Mouse (Mus musculus) embryonic facial prominence, embryonic 13.5 days (tissue): ENCODE results near the gene Polr2c. TPM values are rescaled to one million over a fixed set of nuclear protein-coding genes. Genes with fewer than 3 reads are reported as not detected.

ENCODE experiments used
- ATAC-seq: fragments of 200-750 bp; cut with Nextera tagmentation; 2 replicates; pipeline ENCODE4 v1.8.0; 2017; ENCODE audit warnings: low read depth; ENCODE audit not compliant: insufficient number of reproducible peaks, insufficient read depth, low FRiP score, low TSS enrichment
- H3K27ac ChIP-seq: fragments of 300-500 bp; sonication (generic); 2 replicates; pipeline ENCODE4 v1.5.1; 2015; ENCODE audit warnings: moderate library complexity, mild to moderate bottlenecking, inconsistent platforms
- H3K27me3 ChIP-seq: fragments of 300-500 bp; sonication (generic); 2 replicates; pipeline ENCODE4 v1.6.1; 2015; ENCODE audit warnings: mild to moderate bottlenecking, inconsistent platforms
- H3K36me3 ChIP-seq: fragments of 300-500 bp; sonication (generic); 2 replicates; pipeline ENCODE4 v1.6.1; 2015; ENCODE audit warnings: mild to moderate bottlenecking, inconsistent platforms
- H3K4me1 ChIP-seq: fragments of 300-500 bp; sonication (generic); 2 replicates; pipeline ENCODE4 v1.6.1; 2015; ENCODE audit warnings: inconsistent platforms
- H3K4me2 ChIP-seq: fragments of 300-500 bp; sonication (generic); 2 replicates; pipeline ENCODE4 v1.6.1; 2015; ENCODE audit warnings: moderate library complexity, mild to moderate bottlenecking, inconsistent platforms
- H3K4me3 ChIP-seq: fragments of 300-500 bp; sonication (generic); 2 replicates; pipeline ENCODE4 v1.5.1; 2015; ENCODE audit warnings: mild to moderate bottlenecking, inconsistent platforms
- H3K9ac ChIP-seq: fragments of 300-500 bp; sonication (generic); 2 replicates; pipeline ENCODE4 v1.6.1; 2015; ENCODE audit warnings: mild to moderate bottlenecking, inconsistent platforms
- H3K9me3 ChIP-seq: fragments of 300-500 bp; sonication (generic); 2 replicates; pipeline ENCODE4 v1.6.1; 2016; ENCODE audit warnings: inconsistent platforms
- WGBS: fragments of 180-500 bp; shearing (Covaris S2); methylation state at CpG from one replicate; pipeline ENCODE4 v1.1.7; 2015; ENCODE audit warnings: mixed read lengths; 5-methylcytosine and 5-hydroxymethylcytosine counted together
- polyA plus RNA-seq: library from polyadenylated mRNA; unstranded; fragments of >200 nt; fragmentation: Nextera tagmentation; extraction: Ambion mirVana; gene quantifications from 2 replicates; pipeline ENCODE4 v1.2.1, GENCODE M21; 2015

Polr2c gene
- polyA plus RNA-seq = 152 and 159 TPM in 2 replicates

- ATAC-seq = peak; percentile 60; the same call in 1 of the 2 replicates
- H3K36me3 ChIP-seq = peaks cover 51% of the 10 kb centered on the region
These were observed at the start of gene Polr2c for GRCm38 (mm10) chr8:94857346-94858173. Polr2c (plus strand) TSS chr8:94857450.

GRCm38 (mm10) chr8:94807506-94807905, 49.7 kb upstream of the Polr2c start:
- Histone ChIP-seq H3K9me3 (no peaks in the 10 kb centered on the region), H3K4me3 (no peak overlapping the region), H3K27ac (no peak overlapping the region), H3K4me2 (no peak overlapping the region), H3K4me1 (0 out of 2 replicates have a peak, but pooled peaks cover 1% of the 10 kb centered on the region), H3K36me3 (no peaks in the 10 kb centered on the region), H3K9ac (no peak overlapping the region), H3K27me3 (no peaks in the 10 kb centered on the region)
- 56% methylated on average over 7 of the region's 7 CpGs for WGBS
- no peak for ATAC-seq

More at GRCm38 (mm10) chr8:94857346-94858173, at the start of gene Polr2c:
- H3K27me3 ChIP-seq = no peaks in the 10 kb centered on the region
- under 1% methylated on average over 68 of the region's 68 CpGs for WGBS
- peak within 1 kb of the TSS; percentile 81 for H3K4me2 ChIP-seq
- peak within 1 kb of the TSS; percentile 99 for H3K4me3 ChIP-seq
- H3K9ac ChIP-seq = peak within 1 kb of the TSS; percentile 98
- H3K9me3 ChIP-seq = no peaks in the 10 kb centered on the region
- H3K4me1 ChIP-seq = peaks cover 26% of the 10 kb centered on the region
- peak within 1 kb of the TSS; percentile 77 for H3K27ac ChIP-seq

GRCm38 (mm10) chr8:94808372-94808771, 48.9 kb upstream of the Polr2c start:
- Histone ChIP-seq H3K4me2 (no peak overlapping the region), H3K9me3 (no peaks in the 10 kb centered on the region), H3K9ac (no peak overlapping the region), H3K36me3 (no peaks in the 10 kb centered on the region), H3K4me3 (no peak overlapping the region), H3K27me3 (no peaks in the 10 kb centered on the region), H3K27ac (no peak overlapping the region), H3K4me1 (0 out of 2 replicates have a peak, but pooled peaks cover 3% of the 10 kb centered on the region)
- ATAC-seq = no peak
- 84% methylated on average over 6 of the region's 6 CpGs for WGBS

DNA sequence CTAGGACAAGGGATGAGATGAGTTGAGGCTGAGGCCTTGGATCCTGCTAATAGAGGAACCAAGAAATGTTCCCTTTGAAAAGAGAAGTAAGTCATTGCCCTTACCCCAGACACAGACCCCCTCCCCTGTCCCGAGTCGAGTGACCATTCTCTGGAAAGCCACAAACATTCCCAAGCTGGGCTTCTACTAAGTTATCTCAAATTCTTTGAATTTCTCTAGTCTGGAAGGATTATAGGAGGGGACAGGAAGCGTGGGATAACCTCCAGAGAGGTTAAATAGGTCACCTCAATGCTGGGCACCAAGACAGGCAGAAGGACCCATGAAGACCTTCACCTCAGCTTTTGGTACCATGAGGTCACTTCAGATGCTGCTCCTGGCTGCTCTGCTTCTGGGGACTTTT, 47.1 kb upstream of the Polr2c start, which contains the start of gene Ccl17:
Ccl17 (plus strand) TSS at position 301 of the 400 bp plus-strand sequence.
- Histone ChIP-seq H3K4me1 (0 out of 2 replicates have a peak, but pooled peaks cover 3% of the 10 kb centered on the region), H3K27me3 (no peaks in the 10 kb centered on the region), H3K9ac (no peak within 1 kb of the TSS), H3K4me2 (no peak within 1 kb of the TSS), H3K27ac (no peak within 1 kb of the TSS), H3K9me3 (no peaks in the 10 kb centered on the region), H3K36me3 (no peaks in the 10 kb centered on the region), H3K4me3 (no peak within 1 kb of the TSS)
- no peak for ATAC-seq
- WGBS = 58% methylated on average over 3 of the region's 3 CpGs

- no peak for ATAC-seq
- Histone ChIP-seq H3K27me3 (no peaks in the 10 kb centered on the region), H3K4me2 (no peak overlapping the region), H3K4me3 (no peak overlapping the region), H3K36me3 (no peaks in the 10 kb centered on the region), H3K9me3 (no peaks in the 10 kb centered on the region), H3K9ac (no peak overlapping the region), H3K27ac (no peak overlapping the region), H3K4me1 (0 out of 2 replicates have a peak, but pooled peaks cover 3% of the 10 kb centered on the region)
- 70% methylated on average over 5 of the region's 5 CpGs for WGBS
These were observed 46.4 kb upstream of the Polr2c start for GRCm38 (mm10) chr8:94810855-94811254.

GRCm38 (mm10) chr8:94811654-94812053, 45.6 kb upstream of the Polr2c start:
- H3K4me3 ChIP-seq = no peak overlapping the region
- H3K4me1 ChIP-seq = 0 out of 2 replicates have a peak, but pooled peaks cover 3% of the 10 kb centered on the region
- no peaks in the 10 kb centered on the region for H3K9me3 ChIP-seq
- H3K27me3 ChIP-seq = no peaks in the 10 kb centered on the region
- no peaks in the 10 kb centered on the region for H3K36me3 ChIP-seq
- 71% methylated on average over 6 of the region's 6 CpGs for WGBS
- H3K4me2 ChIP-seq = no peak overlapping the region
- no peak overlapping the region for H3K27ac ChIP-seq
- ATAC-seq = no peak
- no peak overlapping the region for H3K9ac ChIP-seq

GRCm38 (mm10) chr8:94812645-94813098, 44.6 kb upstream of the Polr2c start:
- Histone ChIP-seq H3K27ac (no peak overlapping the region), H3K9me3 (no peaks in the 10 kb centered on the region), H3K9ac (peak overlapping the region; percentile 58; the same call in 1 of the 2 replicates), H3K4me2 (peak overlapping the region; percentile 47), H3K36me3 (no peaks in the 10 kb centered on the region), H3K4me1 (0 out of 2 replicates have a peak, but pooled peaks cover 3% of the 10 kb centered on the region), H3K27me3 (no peaks in the 10 kb centered on the region), H3K4me3 (peak overlapping the region; percentile 17; the same call in 1 of the 2 replicates)
- WGBS = 31% methylated on average over 6 of the region's 6 CpGs
- ATAC-seq = no peak

GRCm38 (mm10) chr8:94814556-94814955, 42.7 kb upstream of the Polr2c start:
- no peak overlapping the region for H3K4me2 ChIP-seq
- H3K4me3 ChIP-seq = no peak overlapping the region
- no peak overlapping the region for H3K27ac ChIP-seq
- no peak for ATAC-seq
- WGBS = 0% methylated on average over 1 of the region's 1 CpGs
- H3K4me1 ChIP-seq = 0 out of 2 replicates have a peak, but pooled peaks cover 3% of the 10 kb centered on the region
- H3K36me3 ChIP-seq = no peaks in the 10 kb centered on the region
- no peak overlapping the region for H3K9ac ChIP-seq
- no peaks in the 10 kb centered on the region for H3K27me3 ChIP-seq
- H3K9me3 ChIP-seq = no peaks in the 10 kb centered on the region

GRCm38 (mm10) chr8:94817933-94818332, 39.3 kb upstream of the Polr2c start:
- Histone ChIP-seq H3K9me3 (no peaks in the 10 kb centered on the region), H3K36me3 (peaks cover 20% of the 10 kb centered on the region), H3K27ac (no peak overlapping the region), H3K4me3 (no peak overlapping the region), H3K27me3 (no peaks in the 10 kb centered on the region), H3K4me2 (no peak overlapping the region), H3K4me1 (no peaks in the 10 kb centered on the region), H3K9ac (no peak overlapping the region)
- WGBS = 89% methylated on average over 11 of the region's 11 CpGs
- no peak for ATAC-seq

DNA sequence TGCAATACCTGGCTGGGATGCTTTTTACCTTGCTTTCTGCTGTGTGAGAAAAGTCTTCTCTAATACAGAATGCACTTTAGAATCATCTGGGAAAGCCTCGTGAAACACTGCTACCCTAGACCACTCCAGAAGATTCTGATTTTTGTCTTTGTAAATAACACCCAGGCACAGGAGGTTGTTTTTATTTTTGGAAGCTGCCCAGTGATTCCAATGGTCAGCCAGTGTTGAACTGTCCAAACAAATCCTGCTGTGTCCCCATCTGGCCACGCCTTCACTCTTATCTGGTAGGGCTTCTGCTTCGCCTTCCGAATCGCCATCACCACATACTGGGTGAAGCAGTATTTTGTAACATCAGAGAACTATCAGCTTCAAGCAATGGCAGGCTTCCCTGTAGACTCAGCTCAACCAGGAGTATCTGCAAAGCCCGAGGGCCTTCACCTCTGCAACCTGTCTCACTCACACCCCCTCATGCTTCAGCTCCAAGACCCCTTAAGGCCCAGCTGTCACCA, 37.5 kb upstream of the Polr2c start:
- Histone ChIP-seq H3K9ac (no peak overlapping the region), H3K4me1 (no peaks in the 10 kb centered on the region), H3K36me3 (peaks cover 38% of the 10 kb centered on the region), H3K4me2 (no peak overlapping the region), H3K27ac (no peak overlapping the region), H3K27me3 (no peaks in the 10 kb centered on the region), H3K9me3 (no peaks in the 10 kb centered on the region), H3K4me3 (no peak overlapping the region)
- no peak for ATAC-seq
- WGBS = 83% methylated on average over 6 of the region's 6 CpGs

GRCm38 (mm10) chr8:94820553-94820952, 36.7 kb upstream of the Polr2c start:
- Histone ChIP-seq H3K27ac (no peak overlapping the region), H3K9me3 (no peaks in the 10 kb centered on the region), H3K9ac (no peak overlapping the region), H3K36me3 (peaks cover 45% of the 10 kb centered on the region), H3K4me3 (no peak overlapping the region), H3K4me1 (no peaks in the 10 kb centered on the region), H3K4me2 (no peak overlapping the region), H3K27me3 (no peaks in the 10 kb centered on the region)
- WGBS = 64% methylated on average over 7 of the region's 7 CpGs
- ATAC-seq = peak; percentile 23; the same call in 1 of the 2 replicates
